Mouse (Mus musculus) liver, embryonic 11.5 days (tissue): ENCODE data around the gene 4632433K11Rik. TPM values are rescaled to one million over a fixed set of nuclear protein-coding genes. Genes with fewer than 3 reads are reported as not detected.
A peak's percentile ranks its signal among the peaks of the same experiment; 100 is the strongest.

ENCODE experiments used
- ATAC-seq: fragments of 200-750 bp; cut with Nextera tagmentation; replicated peaks from 2 replicates; pipeline ENCODE4 v1.8.0; 2017; ENCODE audit warnings: moderate number of reproducible peaks, mild to moderate bottlenecking, moderate TSS enrichment, moderate library complexity; ENCODE audit not compliant: low FRiP score
- DNase-seq: peaks from one replicate; pipeline ENCODE4 v3.0.0-alpha.2; 2017; ENCODE audit warnings: low spot score
- H3K27ac ChIP-seq: fragments of 300-500 bp; sonication (generic); 2 replicates; pipeline ENCODE4 v1.5.1; 2014; ENCODE audit warnings: mild to moderate bottlenecking, low read depth, low read length, control low read depth
- H3K27me3 ChIP-seq: fragments of 300-500 bp; sonication (generic); replicated peaks from 2 replicates; pipeline ENCODE4 v1.6.1; 2014; ENCODE audit warnings: low read length, mixed read lengths; ENCODE audit not compliant: control insufficient read depth, insufficient read depth
- H3K36me3 ChIP-seq: fragments of 300-500 bp; sonication (generic); 2 replicates; pipeline ENCODE4 v1.6.1; 2014; ENCODE audit warnings: mild to moderate bottlenecking, low read length, moderate library complexity, mixed read lengths; ENCODE audit not compliant: control insufficient read depth, insufficient read depth
- H3K4me1 ChIP-seq: fragments of 300-500 bp; sonication (generic); replicated peaks from 2 replicates; pipeline ENCODE4 v1.6.1; 2014; ENCODE audit warnings: low read length, mixed read lengths; ENCODE audit not compliant: control insufficient read depth, insufficient read depth
- H3K4me2 ChIP-seq: fragments of 300-500 bp; sonication (generic); 2 replicates; pipeline ENCODE4 v1.6.1; 2014; ENCODE audit warnings: mild to moderate bottlenecking, control low read depth, moderate library complexity
- H3K4me3 ChIP-seq: fragments of 300-500 bp; sonication (generic); 2 replicates; pipeline ENCODE4 v1.5.1; 2014; ENCODE audit warnings: low read depth, low read length, control low read depth
- H3K9ac ChIP-seq: fragments of 300-500 bp; sonication (generic); 2 replicates; pipeline ENCODE4 v1.6.1; 2014; ENCODE audit warnings: low read depth, low read length, control low read depth
- H3K9me3 ChIP-seq: fragments of 300-500 bp; sonication (generic); 2 replicates; pipeline ENCODE4 v1.6.1; 2016; ENCODE audit warnings: low read length, inconsistent platforms, mixed read lengths; ENCODE audit not compliant: control insufficient read depth
- WGBS: fragments of 180-500 bp; shearing (Covaris S2); extraction: QIAGEN DNeasy Blood & Tissue Kit; methylation state at CpG from one replicate; pipeline ENCODE4 v1.1.7; 2014; 5-methylcytosine and 5-hydroxymethylcytosine counted together
- polyA plus RNA-seq: library from polyadenylated mRNA; unstranded; fragments of >200 nt; fragmentation: Nextera tagmentation; extraction: Ambion mirVana; gene quantifications from 2 replicates; pipeline ENCODE4 v1.2.1, GENCODE M21; 2014

Gene 4632433K11Rik
- polyA plus RNA-seq, 1 experiment from 2014 or later: not detected

GRCm38 (mm10) chr7:5081939-5082338, 48.0 kb downstream of the 4632433K11Rik start:
- peak overlapping the region; percentile 87 for H3K9ac ChIP-seq
- H3K9me3 ChIP-seq: no peaks in the 10 kb centered on the region
- no peaks in the 10 kb centered on the region for H3K27me3 ChIP-seq
- H3K27ac ChIP-seq: peak overlapping the region; percentile 89
- peaks cover 36% of the 10 kb centered on the region for H3K36me3 ChIP-seq
- H3K4me2 ChIP-seq: peak overlapping the region; percentile 75
- WGBS: 89% methylated on average over 2 of the region's 2 CpGs
- ATAC-seq (no peak), DNase-seq (no peak)
- H3K4me3 ChIP-seq: peak overlapping the region; percentile 83
- peaks cover 19% of the 10 kb centered on the region for H3K4me1 ChIP-seq

- H3K36me3 ChIP-seq: peaks cover 37% of the 10 kb centered on the region
- WGBS: 88% methylated on average over 18 of the region's 18 CpGs
- peaks cover 16% of the 10 kb centered on the region for H3K4me1 ChIP-seq
- peak overlapping the region; percentile 39; the same call in 1 of the 2 replicates for H3K4me2 ChIP-seq
- H3K9me3 ChIP-seq: no peaks in the 10 kb centered on the region
- H3K27me3 ChIP-seq: no peaks in the 10 kb centered on the region
- no peak overlapping the region for H3K27ac ChIP-seq
- H3K9ac ChIP-seq: no peak overlapping the region
- H3K4me3 ChIP-seq: no peak overlapping the region
- DNase-seq: no peak
- no peak for ATAC-seq
Measured at GRCm38 (mm10) chr7:5083325-5084105, 49.6 kb downstream of the 4632433K11Rik start.

Other genes starting within 250 kb of the 4632433K11Rik start
- 12.2 and 12.4 TPM in 2 replicates for gene Tmem238, start 244.5 kb upstream of the 4632433K11Rik start, polyA plus RNA-seq
- gene Rpl28, start 241.2 kb upstream of the 4632433K11Rik start, polyA plus RNA-seq: 218 and 238 TPM in 2 replicates
- 367 and 402 TPM in 2 replicates for gene Ube2s, start 221.5 kb upstream of the 4632433K11Rik start, polyA plus RNA-seq
- gene Shisa7, start 189.4 kb upstream of the 4632433K11Rik start, polyA plus RNA-seq: 0.03 and 0.11 TPM in 2 replicates
- 5.2 and 5.3 TPM in 2 replicates for gene Isoc2b, start 163.9 kb upstream of the 4632433K11Rik start, polyA plus RNA-seq
- 1.3 and 1.4 TPM in 2 replicates for gene Isoc2a, start 157.0 kb upstream of the 4632433K11Rik start, polyA plus RNA-seq
- 0.22 TPM in 1 of 2 replicates, not detected in the other for gene Gm36210, start 127.6 kb upstream of the 4632433K11Rik start, polyA plus RNA-seq
- 3.3 and 3.5 TPM in 2 replicates for gene Zfp628, start 118.9 kb upstream of the 4632433K11Rik start, polyA plus RNA-seq
- 1.4 and 1.5 TPM in 2 replicates for gene Nat14, start 112.1 kb upstream of the 4632433K11Rik start, polyA plus RNA-seq
- gene Ssc5d, start 108.3 kb upstream of the 4632433K11Rik start, polyA plus RNA-seq: 0.70 and 0.82 TPM in 2 replicates
- gene Sbk2, start 69.7 kb upstream of the 4632433K11Rik start, polyA plus RNA-seq: 0.22 TPM in 1 of 2 replicates, not detected in the other
- not detected in 2 replicates for gene Sbk3, start 63.0 kb upstream of the 4632433K11Rik start, polyA plus RNA-seq
- 13.7 and 16.8 TPM in 2 replicates for gene Zfp579, start 38.0 kb upstream of the 4632433K11Rik start, polyA plus RNA-seq
- gene Zfp524, start 19.7 kb upstream of the 4632433K11Rik start, polyA plus RNA-seq: 13.9 and 14.0 TPM in 2 replicates
- gene Fiz1, start 19.4 kb upstream of the 4632433K11Rik start, polyA plus RNA-seq: 37.1 and 40.8 TPM in 2 replicates
- gene Gm44973, start 18.6 kb upstream of the 4632433K11Rik start, polyA plus RNA-seq: 1.8 and 3.3 TPM in 2 replicates
- gene Zfp865, start 13.7 kb upstream of the 4632433K11Rik start, polyA plus RNA-seq: 3.5 and 4.5 TPM in 2 replicates
- 4.1 and 5.2 TPM in 2 replicates for gene Ccdc106, start 13.6 kb upstream of the 4632433K11Rik start, polyA plus RNA-seq
- gene Zfp784, start 4.3 kb downstream of the 4632433K11Rik start, polyA plus RNA-seq: 2.4 and 2.6 TPM in 2 replicates
- gene Zfp580, start 17.4 kb downstream of the 4632433K11Rik start, polyA plus RNA-seq: 11.5 and 14.1 TPM in 2 replicates
- gene U2af2, start 28.0 kb downstream of the 4632433K11Rik start, polyA plus RNA-seq: 169 TPM in 2 replicates
- gene Epn1, start 46.1 kb downstream of the 4632433K11Rik start, polyA plus RNA-seq: 82.9 and 88.9 TPM in 2 replicates
- gene Rfpl4, start 82.8 kb downstream of the 4632433K11Rik start, polyA plus RNA-seq: not detected in 2 replicates
- 0.26 and 0.66 TPM in 2 replicates for gene Rasl2-9, start 91.8 kb downstream of the 4632433K11Rik start, polyA plus RNA-seq
- not detected in 2 replicates for gene Vmn1r55, start 115.6 kb downstream of the 4632433K11Rik start, polyA plus RNA-seq
- not detected in 2 replicates for gene Vmn1r56, start 162.6 kb downstream of the 4632433K11Rik start, polyA plus RNA-seq
- not detected in 2 replicates for gene Vmn1r57, start 184.4 kb downstream of the 4632433K11Rik start, polyA plus RNA-seq